Mouse (Mus musculus): ENCODE results near the gene Cd2. TPM values are rescaled to one million over a fixed set of nuclear protein-coding genes. Genes with fewer than 3 reads are reported as not detected.

Gene Cd2
- total RNA-seq, 1 experiment from 2014 or later, result 0.33 TPM

DNA sequence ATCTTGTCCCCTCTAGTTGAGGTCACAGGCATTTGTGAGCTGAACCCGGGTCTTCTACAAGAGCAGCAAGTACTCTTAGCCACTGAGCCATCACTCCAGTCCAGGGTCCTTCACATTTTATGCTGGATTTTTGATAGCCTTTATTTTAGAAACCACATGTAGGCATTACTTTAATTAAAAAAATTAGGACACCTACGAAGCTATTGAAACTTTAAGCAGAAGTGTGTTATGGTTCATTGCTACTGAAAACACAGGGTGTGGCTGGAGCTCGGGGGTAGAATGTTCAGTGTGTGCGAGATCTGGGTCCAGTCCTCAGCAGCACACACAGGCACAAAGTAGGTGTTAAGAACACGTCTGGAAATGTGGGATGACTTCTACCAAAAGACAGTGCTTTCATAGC, 59.7 kb downstream of the Cd2 start:
- DNase-seq, result no peak

Other genes with a start within 250 kb of the Cd2 start
- 43.5 and 45.2 TPM in 2 replicates for gene Ptgfrn, start 177.7 kb downstream of the Cd2 start, total RNA-seq (2021)
- gene Igsf3, start 89.1 kb upstream of the Cd2 start, total RNA-seq (2021), result 5.5 and 7.0 TPM in 2 replicates

Measured in adrenal gland, postnatal 25 days (tissue).